Mouse (Mus musculus) left cerebral cortex, adult 11 months (tissue): ENCODE measurements at regions not wholly inside any gene's neighbourhood (a gene's known extent, or its start where the extent isn't known, plus 50 kb on each side); places are given as distances from the start of the nearest gene placed in this dataset.
A peak's percentile ranks its signal among the peaks of the same experiment; 100 is the strongest.
"Not testable (repeated sequence)": the region's sequence is repeated elsewhere in the genome, so short reads cannot be mapped to it uniquely, and the experiment has no call there.

Experiments
- DNase-seq: peaks from one replicate; pipeline ENCODE4 v3.0.0; 2022; ENCODE audit warnings: low spot score

GRCm38 (mm10) chr14:15872013-15872412 lies 377.1 kb upstream of the Ngly1 start:
- DNase-seq, result no peak

DNA sequence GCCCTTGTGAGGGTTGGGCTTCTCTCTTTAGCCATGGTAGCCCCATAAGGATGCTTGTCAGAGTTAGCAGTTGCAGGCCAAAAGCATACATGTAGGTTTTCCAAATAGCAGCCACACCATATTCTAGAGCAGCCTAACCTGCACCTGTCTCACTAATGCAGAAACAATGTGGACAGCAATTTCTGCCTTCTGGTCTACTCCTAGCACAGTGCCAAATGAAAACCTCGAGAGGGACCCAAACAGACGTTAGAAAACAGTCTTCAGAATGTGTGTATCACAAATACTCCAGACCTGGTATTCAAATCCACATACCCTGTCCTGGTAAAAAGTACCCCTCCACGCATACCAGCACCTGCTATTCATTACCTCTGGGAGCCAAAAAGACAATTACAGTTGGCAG lies 368.9 kb upstream of the Ngly1 start:
- no peak for DNase-seq

DNA sequence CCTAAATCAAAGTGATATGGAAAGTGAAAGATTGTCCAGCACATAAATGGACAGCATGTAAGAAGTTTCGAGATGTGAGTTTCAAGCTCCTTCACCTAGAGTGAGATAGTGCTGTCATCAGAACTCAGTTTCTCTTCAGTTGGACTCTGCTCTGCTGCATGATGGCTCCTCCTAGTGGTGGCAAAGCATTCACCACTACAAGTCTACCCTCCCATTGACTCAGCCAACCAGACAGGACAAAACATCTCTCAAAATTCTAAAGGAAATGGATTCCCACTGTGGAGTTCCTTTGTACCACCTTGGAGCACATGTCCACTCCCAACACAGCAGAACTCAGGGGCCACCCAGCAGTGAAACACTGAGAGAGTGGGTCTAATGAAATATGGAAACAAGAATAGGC lies 367.8 kb upstream of the Ngly1 start:
- DNase-seq, result peak; percentile 29

DNA sequence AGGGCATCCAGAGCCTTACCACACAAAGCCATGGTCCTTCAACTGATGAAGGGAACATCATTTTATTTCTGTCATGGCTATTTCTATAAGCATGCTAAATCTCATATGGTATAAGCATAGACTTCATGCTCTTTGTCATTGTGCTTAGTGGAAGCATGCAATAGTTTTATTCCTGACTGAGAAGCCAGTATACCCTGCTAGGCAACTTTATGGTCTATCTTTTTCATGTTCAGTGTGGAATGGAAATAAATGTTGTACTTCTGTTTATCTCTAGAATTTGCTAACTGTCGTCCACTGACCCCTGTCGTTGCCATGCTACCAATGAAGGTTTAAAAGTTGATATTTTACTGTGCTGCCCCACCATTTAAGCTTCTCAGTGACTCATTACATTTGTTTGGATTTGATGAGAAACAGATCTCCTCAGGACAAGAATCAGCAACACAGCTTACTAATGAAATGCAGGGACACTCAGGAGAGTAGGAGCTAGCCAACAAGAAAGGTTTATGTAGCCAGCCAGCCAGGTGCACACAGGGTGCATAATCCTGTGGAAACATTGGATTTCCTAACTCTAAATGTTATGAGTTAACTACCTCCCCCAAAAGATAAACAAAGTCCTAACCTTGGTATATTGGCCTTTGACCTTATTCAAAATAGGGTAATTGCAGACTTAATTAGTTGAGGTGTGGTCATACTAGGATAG lies 364.3 kb upstream of the Ngly1 start:
- DNase-seq, result no peak

DNA sequence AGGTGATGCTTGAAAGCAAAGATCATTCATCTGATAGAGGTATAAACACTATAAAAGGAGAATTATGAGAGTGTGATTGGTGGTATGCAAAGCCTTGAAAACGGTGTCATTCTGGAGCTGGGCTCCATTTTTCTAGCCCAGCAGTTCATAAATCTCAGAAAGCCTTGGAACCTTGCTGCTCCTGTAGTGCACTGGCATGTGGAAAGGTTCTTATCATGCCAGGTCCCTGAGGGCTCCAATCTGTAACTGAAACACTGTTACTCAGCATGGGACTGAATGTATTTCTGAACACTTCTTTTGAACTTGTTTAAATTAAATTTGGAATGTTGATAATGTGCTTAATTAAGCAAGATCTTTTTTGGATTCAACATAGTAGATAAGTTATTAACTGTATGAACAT lies 352.0 kb upstream of the Ngly1 start:
- DNase-seq, result no peak

DNA sequence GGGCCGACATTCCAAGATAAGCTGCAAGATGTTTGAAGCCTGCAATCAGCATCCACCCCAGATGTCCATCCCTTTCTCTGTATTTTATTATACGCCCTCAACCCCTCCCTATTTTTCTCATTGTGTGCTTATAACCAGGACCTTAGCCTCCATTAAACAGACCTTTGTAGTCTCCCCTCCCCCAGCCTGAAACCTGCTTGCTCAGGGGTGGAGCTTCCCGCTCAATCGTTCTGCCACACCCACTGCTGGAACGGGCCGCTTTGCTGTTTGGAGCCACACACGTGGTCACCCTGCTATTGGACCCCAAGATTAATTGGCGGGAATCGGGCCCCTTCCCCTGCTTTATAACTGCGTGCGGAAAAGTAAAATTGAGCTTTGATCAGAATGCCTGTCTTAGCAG lies 342.7 kb upstream of the Ngly1 start:
- DNase-seq, result not testable (repeated sequence)

GRCm38 (mm10) chr14:15913206-15913605 lies 335.9 kb upstream of the Ngly1 start:
- not testable (repeated sequence) for DNase-seq

GRCm38 (mm10) chr14:15914176-15914575 lies 334.9 kb upstream of the Ngly1 start:
- no peak for DNase-seq

DNA sequence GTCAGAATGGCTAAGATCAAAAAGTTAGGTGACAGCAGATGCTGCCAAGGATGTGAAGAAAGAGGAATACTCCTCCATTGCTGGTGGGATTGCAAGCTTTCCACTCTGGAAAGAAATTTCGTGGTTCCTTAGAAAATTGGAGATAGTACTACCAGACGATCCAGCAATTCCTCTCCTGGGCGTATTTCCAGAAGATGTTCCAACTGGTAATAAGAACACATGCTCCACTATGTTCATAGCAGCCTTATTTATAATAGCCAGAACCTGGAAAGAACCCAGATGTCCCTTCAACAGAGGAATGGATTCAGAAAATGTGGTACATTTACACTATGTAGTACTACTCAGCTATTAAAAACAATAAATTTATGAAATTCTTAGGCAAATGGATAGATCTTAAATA lies 324.4 kb upstream of the Ngly1 start:
- peak; percentile 4 for DNase-seq

GRCm38 (mm10) chr14:15934729-15935128 lies 314.4 kb upstream of the Ngly1 start:
- no peak for DNase-seq

DNA sequence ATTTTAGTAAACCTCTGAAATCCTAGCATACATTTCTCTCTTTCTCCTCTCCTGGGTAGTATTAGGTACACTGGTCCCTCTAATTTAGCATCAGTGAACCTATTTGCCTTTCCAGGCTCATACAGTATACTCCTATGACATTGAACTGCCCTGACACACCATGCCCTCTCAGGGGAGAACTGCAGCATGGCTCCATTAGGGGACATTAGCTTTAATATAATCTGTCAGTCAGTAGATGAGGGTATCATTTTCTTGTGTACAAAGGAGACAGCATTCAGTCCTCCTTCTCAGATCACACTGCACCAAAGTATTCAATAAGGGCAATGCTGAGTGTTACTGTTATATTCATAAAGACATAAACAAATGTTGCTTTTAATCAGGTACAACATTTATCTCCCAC lies 278.8 kb upstream of the Ngly1 start:
- no peak for DNase-seq

GRCm38 (mm10) chr14:15970767-15971166 lies 278.3 kb upstream of the Ngly1 start:
- no peak for DNase-seq

DNA sequence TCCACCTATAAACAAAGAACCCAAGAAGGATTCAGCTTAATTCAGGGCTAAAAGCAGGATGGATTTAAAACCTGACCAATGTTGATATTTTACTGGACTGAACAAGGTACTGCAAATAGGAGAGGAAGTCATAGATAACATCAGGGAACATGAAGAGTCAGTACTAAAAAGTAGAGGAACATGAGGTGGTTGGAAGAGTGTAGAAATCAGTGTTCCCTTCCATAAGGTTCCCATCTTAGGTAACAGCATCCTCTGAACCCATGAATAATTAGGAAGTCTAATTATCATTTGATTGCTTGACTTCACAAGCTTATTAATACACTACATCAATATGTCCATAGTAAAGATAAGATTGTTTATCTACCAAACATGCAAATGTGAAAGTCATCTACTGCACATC lies 277.8 kb upstream of the Ngly1 start:
- DNase-seq, result no peak

DNA sequence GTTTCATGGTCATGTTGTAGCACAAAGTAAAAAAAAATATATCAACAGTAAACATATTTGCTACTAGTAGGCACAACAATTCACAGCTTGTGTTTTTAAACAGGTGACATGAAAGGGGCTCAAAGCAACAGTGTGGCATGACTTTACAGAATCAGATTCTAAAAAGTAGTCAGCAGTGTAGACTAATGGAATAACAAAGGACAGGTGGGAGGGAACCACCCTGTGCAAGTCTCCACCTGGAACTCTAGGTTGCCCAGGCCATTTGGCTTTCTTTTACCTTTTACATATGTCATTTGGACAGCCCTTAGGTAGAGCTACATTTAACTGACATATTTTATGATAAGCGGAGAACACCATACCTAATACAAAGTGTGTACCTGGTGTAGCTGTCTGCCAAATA lies 271.7 kb upstream of the Ngly1 start:
- DNase-seq, result no peak

DNA sequence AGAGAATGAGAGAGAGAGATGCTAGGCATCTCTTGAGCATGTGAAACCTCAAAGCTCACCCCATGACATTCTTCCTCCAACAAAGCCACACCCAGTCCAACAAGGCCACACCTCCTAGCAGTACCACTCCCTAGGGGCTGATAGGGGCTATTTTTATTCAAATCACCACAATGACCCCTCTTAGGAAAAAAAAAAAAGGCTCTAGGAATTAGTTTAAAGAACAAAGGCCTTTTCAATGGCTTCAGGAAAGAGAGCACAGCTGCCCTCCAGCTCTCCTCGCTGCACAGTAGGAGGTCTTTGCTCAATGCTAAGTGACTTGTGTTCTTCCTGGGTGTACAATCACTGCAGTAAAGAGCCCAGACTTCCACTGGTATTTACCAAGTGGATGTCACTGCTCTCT lies 270.8 kb upstream of the Ngly1 start:
- no peak for DNase-seq

GRCm38 (mm10) chr14:16005409-16005808 lies 243.7 kb upstream of the Ngly1 start:
- no peak for DNase-seq

DNA sequence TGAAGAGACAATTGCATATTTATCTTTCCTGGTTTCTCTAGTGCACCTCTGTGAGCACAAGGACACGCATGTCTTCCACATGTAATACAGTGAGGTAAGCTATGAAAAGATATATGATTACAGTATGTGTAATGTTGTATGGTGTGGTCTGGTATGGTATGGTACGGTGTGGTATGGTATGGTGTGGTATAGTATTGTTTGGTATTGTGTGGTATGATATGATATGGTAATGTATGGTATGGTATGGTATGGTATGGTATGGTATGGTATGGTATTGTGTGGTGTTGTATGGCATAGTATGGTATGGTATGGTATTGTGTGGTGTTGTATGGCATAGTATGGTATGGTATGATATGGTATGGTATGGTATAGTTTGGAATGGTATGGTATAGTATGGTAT lies 242.1 kb upstream of the Ngly1 start:
- no peak for DNase-seq

- DNase-seq, result no peak
These were observed 239.3 kb upstream of the Ngly1 start for GRCm38 (mm10) chr14:16009778-16010177.

- DNase-seq, result no peak
These were observed 225.2 kb upstream of the Ngly1 start for GRCm38 (mm10) chr14:16023853-16024252.

DNA sequence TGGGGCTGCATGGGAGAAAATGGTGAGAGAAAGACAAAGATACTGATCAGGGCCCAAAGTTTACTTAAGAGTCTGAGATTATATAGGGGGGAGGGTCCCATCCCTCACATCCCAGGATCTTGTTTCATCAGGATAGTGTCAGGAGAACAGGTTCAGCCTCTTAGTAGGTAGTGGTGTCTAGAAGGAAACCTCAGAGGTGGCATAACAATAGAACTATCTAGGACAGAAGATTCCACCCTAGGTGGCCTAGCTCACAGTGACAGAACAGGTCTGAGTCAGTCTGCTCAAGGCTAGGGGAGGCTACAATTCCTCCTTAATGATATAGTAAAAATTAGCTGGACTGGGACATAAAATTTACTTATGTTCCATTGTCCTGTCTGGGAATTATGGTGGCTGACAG lies 211.3 kb upstream of the Ngly1 start:
- no peak for DNase-seq

- DNase-seq, result no peak
These were observed 210.7 kb upstream of the Ngly1 start for GRCm38 (mm10) chr14:16038336-16038735.

- no peak for DNase-seq
These were observed 204.6 kb upstream of the Ngly1 start for GRCm38 (mm10) chr14:16044466-16044865.

DNA sequence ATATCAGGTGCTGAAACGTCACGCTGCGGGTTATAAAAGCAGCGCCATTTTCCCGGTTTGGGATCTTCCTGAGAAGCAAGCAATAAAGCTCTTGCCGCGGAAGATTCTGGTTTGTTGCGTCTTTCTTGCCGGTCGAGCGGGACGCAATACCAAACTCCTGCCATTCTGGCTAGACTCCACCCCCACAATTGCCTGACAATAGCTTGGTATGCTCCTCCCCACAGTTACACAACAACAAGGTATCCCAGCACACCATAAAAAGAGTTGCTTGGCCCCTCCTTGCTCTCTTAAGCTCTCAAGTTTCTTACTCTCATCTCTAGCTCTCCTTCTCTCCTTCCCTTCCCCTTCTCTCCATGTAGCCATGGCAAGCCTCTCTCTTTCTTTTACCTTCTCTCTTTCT lies 176.5 kb upstream of the Ngly1 start:
- not testable (repeated sequence) for DNase-seq

GRCm38 (mm10) chr14:16074089-16074488 lies 175.0 kb upstream of the Ngly1 start:
- no peak for DNase-seq

GRCm38 (mm10) chr14:16079096-16079495 lies 170.0 kb upstream of the Ngly1 start:
- DNase-seq, result no peak
